In genomic region chr2:130839528-130839873, GRCm38 (mm10) we compare ENCODE assay signal across 8 mouse cellular contexts.
DNase-seq lines count a peak whose midpoint lies in the region; ATAC-seq and TF ChIP-seq lines count a peak whose summit lies in the region.

No protein-coding gene starts in this region.

- peak overlapping the region; percentile 98 for H3K4me3 ChIP-seq in kidney, embryonic 15.5 days (replicated peaks)
- H3K4me3 ChIP-seq in forebrain, embryonic 10.5 days = peak overlapping the region; percentile 73
- peak overlapping the region; percentile 93 for H3K4me3 ChIP-seq in limb, embryonic 14.5 days (replicated peaks; ENCODE audit: low read length)
- peak overlapping the region; percentile 99 for H3K4me3 ChIP-seq in olfactory bulb, adult 2 months (ENCODE audit: insufficient read depth, low read depth, low read length)

- peak overlapping the region; percentile 77 for H3K4me2 ChIP-seq in kidney, embryonic 15.5 days
- H3K4me2 ChIP-seq in limb, embryonic 14.5 days (replicated peaks; ENCODE audit: low read depth, low read length, severe bottlenecking) = peak overlapping the region; percentile 86

- peaks cover 3% of the 10 kb centered on the region; the same call in 1 of the 2 replicates for H3K27me3 ChIP-seq in kidney, embryonic 15.5 days
- H3K27me3 ChIP-seq in forebrain, embryonic 10.5 days (ENCODE audit: poor library complexity, severe bottlenecking) = peaks cover 16% of the 10 kb centered on the region; the same call in 1 of the 2 replicates
- no peaks in the 10 kb centered on the region for H3K27me3 ChIP-seq in limb, embryonic 14.5 days (ENCODE audit: control insufficient read depth, insufficient read depth, low read length)

- ATAC-seq in kidney, embryonic 15.5 days (replicated peaks; ENCODE audit: low FRiP score) = peak; percentile 62
- ATAC-seq in limb, embryonic 14.5 days (ENCODE audit: low FRiP score, low read depth) = peak; percentile 58; the same call in 1 of the 2 replicates

- H3K4me1 ChIP-seq in kidney, embryonic 15.5 days = peaks cover 21% of the 10 kb centered on the region
- H3K4me1 ChIP-seq in forebrain, embryonic 10.5 days = peaks cover 29% of the 10 kb centered on the region
- peaks cover 12% of the 10 kb centered on the region for H3K4me1 ChIP-seq in limb, embryonic 14.5 days (ENCODE audit: control insufficient read depth, insufficient read depth, low read length)
- peaks cover 4% of the 10 kb centered on the region; the same call in 1 of the 2 replicates for H3K4me1 ChIP-seq in olfactory bulb, adult 2 months (ENCODE audit: control insufficient read depth, insufficient read depth, low read length)

- DNase-seq in kidney, postnatal 36 days = no peak
- DNase-seq in MEL-GATA-1-ER (ENCODE audit: extremely low read depth, low read depth) = peak; percentile 44
- DNase-seq in forebrain, embryonic 10.5 days (ENCODE audit: extremely low spot score, low spot score) = peak; percentile 71
- peak; percentile 64 for DNase-seq in limb, embryonic 14.5 days (ENCODE audit: low spot score)
- no peak for DNase-seq in gastrocnemius, adult 8-10 months (ENCODE audit: low spot score in 2 of 2)
- DNase-seq in cerebellum, adult 9-10 months = no peak

- H3K27ac ChIP-seq in kidney, embryonic 15.5 days = peak overlapping the region; percentile 96
- H3K27ac ChIP-seq in forebrain, embryonic 10.5 days = peak overlapping the region; percentile 93
- H3K27ac ChIP-seq in limb, embryonic 14.5 days (replicated peaks; ENCODE audit: low read depth, low read length) = peak overlapping the region; percentile 96
- H3K27ac ChIP-seq in olfactory bulb, adult 2 months (ENCODE audit: insufficient read depth, low read depth, low read length) = peak overlapping the region; percentile 98

- no peak for TF ChIP-seq CTCF in olfactory bulb, adult 2 months (IDR thresholded peaks at IDR 0.05; ENCODE audit: insufficient read depth, low read depth, low read length)

- peak overlapping the region; percentile 89 for H3K9ac ChIP-seq in kidney, embryonic 15.5 days
- peak overlapping the region; percentile 92 for H3K9ac ChIP-seq in limb, embryonic 14.5 days (ENCODE audit: low read depth, low read length, severe bottlenecking)

- no peak for TF ChIP-seq POLR2A in limb, embryonic 14.5 days (IDR thresholded peaks at IDR 0.05; ENCODE audit: borderline replicate concordance, extremely low read depth, insufficient read depth, insufficient read length)
- TF ChIP-seq POLR2A in olfactory bulb, adult 2 months (IDR thresholded peaks at IDR 0.05; ENCODE audit: insufficient read depth, low read depth, low read length) = no peak

- H3K36me3 ChIP-seq in kidney, embryonic 15.5 days = 0 out of 2 replicates have a peak, but pooled peaks cover 11% of the 10 kb centered on the region
- peaks cover 14% of the 10 kb centered on the region for H3K36me3 ChIP-seq in forebrain, embryonic 10.5 days (replicated peaks)
- peaks cover 9% of the 10 kb centered on the region; the same call in 1 of the 2 replicates for H3K36me3 ChIP-seq in limb, embryonic 14.5 days (ENCODE audit: control insufficient read depth, insufficient read depth, low read length)

- WGBS in kidney, embryonic 15.5 days = 0% methylated on average over 19 of the region's 19 CpGs
- WGBS in forebrain, embryonic 10.5 days = 0% methylated on average over 19 of the region's 19 CpGs
- under 1% methylated on average over 19 of the region's 19 CpGs for WGBS in limb, embryonic 14.5 days
- under 1% methylated on average over 19 of the region's 19 CpGs for WGBS in olfactory bulb, adult 2 months

- no peaks in the 10 kb centered on the region for H3K9me3 ChIP-seq in kidney, embryonic 15.5 days (replicated peaks)
- H3K9me3 ChIP-seq in forebrain, embryonic 10.5 days = no peaks in the 10 kb centered on the region
- no peaks in the 10 kb centered on the region for H3K9me3 ChIP-seq in limb, embryonic 14.5 days (ENCODE audit: control insufficient read depth, low read length)

Comparison
In these comparisons a context has a peak if more than half of its experiments do, and no peak if none do; other contexts are left out.
1. DNase-seq: peak in MEL-GATA-1-ER (single experiment), forebrain, embryonic 10.5 days (single experiment) and limb, embryonic 14.5 days (single experiment); none in kidney, postnatal 36 days (0 of 2), gastrocnemius, adult 8-10 months (0 of 2) and cerebellum, adult 9-10 months (single experiment).
2. Peak in every context shown above with its lines, with median percentiles within 50 percentile points of each other: H3K27ac ChIP-seq and H3K4me3 ChIP-seq.